Mouse (Mus musculus) forebrain, postnatal 0 days (tissue): ENCODE data around the gene Orc3. TPM values are rescaled to one million over a fixed set of nuclear protein-coding genes. Genes with fewer than 3 reads are reported as not detected.
"Not testable (repeated sequence)": the region's sequence is repeated elsewhere in the genome, so short reads cannot be mapped to it uniquely, and the experiment has no call there.

Experiments
- ATAC-seq: fragments of 200-750 bp; cut with Nextera tagmentation; 2 replicates; pipeline ENCODE4 v1.8.0; 2017; ENCODE audit warnings: mild to moderate bottlenecking, moderate library complexity
- DNase-seq: peaks from one replicate; pipeline ENCODE4 v3.0.0-alpha.2; 2015
- H3K27ac ChIP-seq: fragments of 300-500 bp; sonication (generic); 2 replicates; pipeline ENCODE4 v1.5.1; 2014; ENCODE audit warnings: low read depth, mild to moderate bottlenecking, antibody characterized with exemption, low read length, moderate library complexity, mixed read lengths
- H3K27me3 ChIP-seq: fragments of 300-500 bp; sonication (generic); 2 replicates; pipeline ENCODE4 v1.6.1; 2014; ENCODE audit warnings: mild to moderate bottlenecking, low read length, mixed read lengths; ENCODE audit not compliant: insufficient read depth
- H3K36me3 ChIP-seq: fragments of 300-500 bp; sonication (generic); 2 replicates; pipeline ENCODE4 v1.6.1; 2014; ENCODE audit warnings: mild to moderate bottlenecking, moderate library complexity; ENCODE audit not compliant: insufficient read depth
- H3K4me1 ChIP-seq: fragments of 300-500 bp; sonication (generic); 2 replicates; pipeline ENCODE4 v1.6.1; 2014; ENCODE audit warnings: antibody characterized with exemption; ENCODE audit not compliant: insufficient read depth
- H3K4me2 ChIP-seq: fragments of 300-500 bp; sonication (generic); 2 replicates; pipeline ENCODE4 v1.6.1; 2014; ENCODE audit warnings: low read depth, mild to moderate bottlenecking, moderate library complexity
- H3K4me3 ChIP-seq: fragments of 300-500 bp; sonication (generic); 2 replicates; pipeline ENCODE4 v1.5.1; 2014; ENCODE audit warnings: low read depth, low read length, mixed read lengths
- H3K9ac ChIP-seq: fragments of 300-500 bp; sonication (generic); 2 replicates; pipeline ENCODE4 v1.6.1; 2014; ENCODE audit warnings: mild to moderate bottlenecking
- H3K9me3 ChIP-seq: fragments of 300-500 bp; sonication (generic); 2 replicates; pipeline ENCODE4 v1.6.1; 2016; ENCODE audit warnings: low read length
- CTCF ChIP-seq: sonication (generic); IDR thresholded peaks from 2 replicates; pipeline ENCODE4 v1.5.1; 2016; ENCODE audit warnings: antibody characterized with exemption, control low read depth, low read depth
- WGBS: fragments of 180-500 bp; shearing (Covaris S2); extraction: QIAGEN DNeasy Blood & Tissue Kit; methylation state at CpG from one replicate; pipeline ENCODE4 v1.1.7; 2014; 5-methylcytosine and 5-hydroxymethylcytosine counted together
- polyA plus RNA-seq: library from polyadenylated mRNA; unstranded; fragments of >200 nt; fragmentation: Nextera tagmentation; extraction: Ambion mirVana; gene quantifications from 2 replicates; pipeline ENCODE4 v1.2.1, GENCODE M21; 2015
- total RNA-seq: library from RNA; depleted of rRNA; stranded (reverse); fragments of >200 nt; gene quantifications from 2 replicates; pipeline ENCODE4 v1.2.3, GENCODE M21; 2014

Orc3 gene
- total and polyA plus RNA-seq, 2 experiments from 2014 or later: 68.0 to 88.0 TPM

- no peaks in the 10 kb centered on the region for H3K9me3 ChIP-seq
- H3K36me3 ChIP-seq: peaks cover 36% of the 10 kb centered on the region
- 90% methylated on average over 3 of the region's 3 CpGs for WGBS
- H3K9ac ChIP-seq: no peak overlapping the region
- H3K27me3 ChIP-seq: no peaks in the 10 kb centered on the region
- TF ChIP-seq CTCF: no peak
- H3K4me3 ChIP-seq: no peak overlapping the region
- no peak overlapping the region for H3K27ac ChIP-seq
- DNase-seq: no peak
- no peak for ATAC-seq
- H3K4me1 ChIP-seq: no peaks in the 10 kb centered on the region
- H3K4me2 ChIP-seq: no peak overlapping the region
Measured at GRCm38 (mm10) chr4:34583427-34583826, 31.3 kb downstream of the Orc3 start.

GRCm38 (mm10) chr4:34582476-34582875, 32.3 kb downstream of the Orc3 start:
- ATAC-seq (peak; percentile 16; the same call in 1 of the 2 replicates), DNase-seq (no peak)
- Histone ChIP-seq H3K27ac (no peak overlapping the region), H3K9ac (no peak overlapping the region), H3K4me1 (no peaks in the 10 kb centered on the region), H3K4me2 (no peak overlapping the region), H3K27me3 (no peaks in the 10 kb centered on the region), H3K9me3 (no peaks in the 10 kb centered on the region), H3K4me3 (no peak overlapping the region), H3K36me3 (peaks cover 43% of the 10 kb centered on the region)
- TF ChIP-seq CTCF: no peak
- WGBS: 62% methylated on average over 5 of the region's 5 CpGs

GRCm38 (mm10) chr4:34581990-34582389, 32.8 kb downstream of the Orc3 start:
- no peak overlapping the region for H3K9ac ChIP-seq
- H3K4me2 ChIP-seq: no peak overlapping the region
- no peaks in the 10 kb centered on the region for H3K4me1 ChIP-seq
- H3K27ac ChIP-seq: no peak overlapping the region
- H3K9me3 ChIP-seq: no peaks in the 10 kb centered on the region
- DNase-seq (no peak), ATAC-seq (no peak)
- no peak for TF ChIP-seq CTCF
- H3K36me3 ChIP-seq: peaks cover 41% of the 10 kb centered on the region
- WGBS: 84% methylated on average over 7 of the region's 7 CpGs
- no peak overlapping the region for H3K4me3 ChIP-seq
- H3K27me3 ChIP-seq: no peaks in the 10 kb centered on the region

- not testable (repeated sequence) for H3K9ac ChIP-seq, H3K27me3 ChIP-seq, ATAC-seq, H3K4me1 ChIP-seq, H3K9me3 ChIP-seq, H3K27ac ChIP-seq, H3K4me3 ChIP-seq, H3K4me2 ChIP-seq, DNase-seq
- H3K36me3 ChIP-seq: peaks cover 43% of the 10 kb centered on the region
- 79% methylated on average over 1 of the region's 1 CpGs for WGBS
Measured at GRCm38 (mm10) chr4:34581489-34581888, 33.3 kb downstream of the Orc3 start.

- no peaks in the 10 kb centered on the region for H3K9me3 ChIP-seq
- H3K27ac ChIP-seq: no peak overlapping the region
- H3K9ac ChIP-seq: no peak overlapping the region
- TF ChIP-seq CTCF: no peak
- no peaks in the 10 kb centered on the region for H3K27me3 ChIP-seq
- WGBS: 82% methylated on average over 1 of the region's 1 CpGs
- no peak for ATAC-seq
- no peak overlapping the region for H3K4me2 ChIP-seq
- peaks cover 53% of the 10 kb centered on the region for H3K36me3 ChIP-seq
- H3K4me3 ChIP-seq: no peak overlapping the region
- no peak for DNase-seq
- no peaks in the 10 kb centered on the region for H3K4me1 ChIP-seq
Measured at GRCm38 (mm10) chr4:34579215-34579614, 35.5 kb downstream of the Orc3 start.

- H3K36me3 ChIP-seq: peaks cover 48% of the 10 kb centered on the region
Measured at GRCm38 (mm10) chr4:34577028-34577427, 37.7 kb downstream of the Orc3 start.

GRCm38 (mm10) chr4:34572876-34573275, 41.9 kb downstream of the Orc3 start:
- Histone ChIP-seq H3K4me3 (no peak overlapping the region), H3K27ac (no peak overlapping the region), H3K4me1 (no peaks in the 10 kb centered on the region), H3K4me2 (no peak overlapping the region), H3K9me3 (no peaks in the 10 kb centered on the region), H3K9ac (no peak overlapping the region), H3K27me3 (no peaks in the 10 kb centered on the region), H3K36me3 (peaks cover 63% of the 10 kb centered on the region)
- no peak for TF ChIP-seq CTCF
- ATAC-seq (no peak), DNase-seq (no peak)
- WGBS: 80% methylated on average over 2 of the region's 2 CpGs

More at GRCm38 (mm10) chr4:34577028-34577427, 37.7 kb downstream of the Orc3 start:
- Histone ChIP-seq H3K4me1 (no peaks in the 10 kb centered on the region), H3K9ac (no peak overlapping the region), H3K27me3 (no peaks in the 10 kb centered on the region), H3K27ac (no peak overlapping the region), H3K9me3 (no peaks in the 10 kb centered on the region), H3K4me2 (no peak overlapping the region), H3K4me3 (no peak overlapping the region)
- 88% methylated on average over 2 of the region's 2 CpGs for WGBS
- ATAC-seq (peak; percentile 61; the same call in 1 of the 2 replicates), DNase-seq (no peak)
- TF ChIP-seq CTCF: peak; percentile 44

- 90% methylated on average over 6 of the region's 6 CpGs for WGBS
- no peak for DNase-seq
- Histone ChIP-seq H3K9ac (no peak overlapping the region), H3K36me3 (peaks cover 57% of the 10 kb centered on the region), H3K9me3 (no peaks in the 10 kb centered on the region), H3K27ac (no peak overlapping the region), H3K4me3 (no peak overlapping the region), H3K4me1 (no peaks in the 10 kb centered on the region), H3K27me3 (no peaks in the 10 kb centered on the region), H3K4me2 (no peak overlapping the region)
- ATAC-seq: no peak
- TF ChIP-seq CTCF: no peak
Measured at GRCm38 (mm10) chr4:34566226-34566625, 48.5 kb downstream of the Orc3 start.
